Mouse (Mus musculus): Measurements from ENCODE around the gene Cdx4. TPM values are rescaled to one million over a fixed set of nuclear protein-coding genes. Genes with fewer than 3 reads are reported as not detected.

Cdx4 gene
- polyA plus RNA-seq, 1 experiment, result not detected

DNA sequence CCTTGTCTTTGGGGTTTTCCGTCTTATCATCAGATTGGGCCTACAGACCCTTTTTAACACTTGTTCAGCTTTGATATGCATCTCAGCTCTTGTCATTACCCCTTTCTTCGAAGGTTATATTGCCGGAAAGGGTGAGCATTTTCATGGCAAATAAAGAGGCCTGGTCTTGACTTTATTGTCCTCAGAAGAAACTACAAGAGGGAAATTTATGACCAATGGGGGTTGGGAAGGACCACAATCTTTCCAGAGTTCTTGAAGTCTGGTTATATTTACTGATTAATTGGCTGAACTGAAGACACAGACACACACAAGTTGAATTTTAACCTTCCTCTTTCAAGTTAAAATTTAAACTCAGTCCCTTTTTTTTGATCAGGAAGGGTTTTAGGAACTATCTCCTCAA is 4.7 kb downstream of the Cdx4 start:
- TF ChIP-seq CTCF (IDR thresholded peaks at IDR 0.05; ENCODE audit: extremely low read depth, insufficient read depth, low read length) (no peak), POLR2A (IDR thresholded peaks at IDR 0.05; ENCODE audit: extremely low read depth, insufficient read depth, low read length) (no peak)
- Histone ChIP-seq H3K4me1 (ENCODE audit: control insufficient read depth, insufficient read depth, low read length) (no peaks in the 10 kb centered on the region), H3K27ac (ENCODE audit: insufficient read depth, low read length) (no peak overlapping the region), H3K4me3 (ENCODE audit: insufficient read depth, low read length) (no peak overlapping the region)

DNA sequence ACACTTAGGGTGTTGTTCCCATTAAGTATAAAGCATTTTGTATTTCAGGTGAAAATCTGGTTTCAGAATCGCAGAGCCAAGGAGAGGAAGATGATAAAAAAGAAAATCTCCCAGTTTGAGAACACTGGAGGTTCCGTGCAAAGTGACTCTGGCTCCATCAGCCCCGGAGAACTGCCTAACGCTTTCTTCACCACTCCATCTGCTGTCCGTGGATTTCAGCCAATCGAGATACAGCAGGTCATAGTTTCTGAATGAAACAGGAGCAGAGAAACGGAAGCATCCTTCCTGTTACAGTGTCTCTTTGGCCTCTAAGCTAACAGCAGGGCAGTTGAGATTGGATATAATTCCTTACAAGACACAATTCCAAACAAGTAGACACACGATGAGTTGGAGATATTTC is 8.2 kb downstream of the Cdx4 start:
- H3K4me3 ChIP-seq (ENCODE audit: insufficient read depth, low read length), result no peak overlapping the region
- no peak overlapping the region for H3K27ac ChIP-seq (ENCODE audit: insufficient read depth, low read length)
- TF ChIP-seq POLR2A (IDR thresholded peaks at IDR 0.05; ENCODE audit: extremely low read depth, insufficient read depth, low read length) (no peak), CTCF (IDR thresholded peaks at IDR 0.05; ENCODE audit: extremely low read depth, insufficient read depth, low read length) (no peak)
- H3K4me1 ChIP-seq (ENCODE audit: control insufficient read depth, insufficient read depth, low read length), result no peaks in the 10 kb centered on the region

DNA sequence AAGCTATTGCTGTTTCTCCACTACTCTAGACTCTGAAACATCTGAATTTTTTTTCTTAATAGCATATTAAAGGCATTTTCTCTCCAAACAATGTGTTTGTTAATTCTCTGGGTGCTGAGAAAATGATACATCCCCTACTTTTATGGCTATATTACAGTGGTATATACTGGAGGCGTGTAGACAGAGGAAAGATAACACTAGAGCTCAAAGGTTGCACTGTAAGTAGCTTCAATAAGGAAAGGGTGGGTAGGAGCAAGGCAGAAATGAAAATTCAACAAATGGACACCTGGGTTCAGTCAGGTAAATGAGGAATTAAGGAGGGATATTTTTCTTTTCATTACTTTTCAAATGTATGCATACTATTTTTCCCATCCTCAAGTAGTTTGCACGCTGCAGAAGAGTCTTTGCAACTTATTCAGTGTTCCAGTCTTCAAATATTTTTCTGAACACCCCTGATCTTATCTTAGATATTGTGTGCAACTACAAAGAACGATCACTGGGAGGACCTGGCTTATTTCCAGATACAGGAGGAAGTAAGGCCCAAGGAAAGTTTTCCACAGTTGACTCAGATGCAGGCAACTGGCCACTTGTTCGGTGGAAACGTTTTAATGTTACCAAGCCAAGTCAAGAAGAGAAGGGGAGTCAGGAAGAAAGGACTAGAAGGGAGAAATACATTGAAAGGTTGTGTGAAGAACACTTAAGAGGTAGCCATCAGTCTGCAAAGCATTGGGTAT is 10.1 kb downstream of the Cdx4 start:
- H3K4me3 ChIP-seq (ENCODE audit: insufficient read depth, low read length), result no peak overlapping the region
- no peak for TF ChIP-seq POLR2A (IDR thresholded peaks at IDR 0.05; ENCODE audit: extremely low read depth, insufficient read depth, low read length)

DNA sequence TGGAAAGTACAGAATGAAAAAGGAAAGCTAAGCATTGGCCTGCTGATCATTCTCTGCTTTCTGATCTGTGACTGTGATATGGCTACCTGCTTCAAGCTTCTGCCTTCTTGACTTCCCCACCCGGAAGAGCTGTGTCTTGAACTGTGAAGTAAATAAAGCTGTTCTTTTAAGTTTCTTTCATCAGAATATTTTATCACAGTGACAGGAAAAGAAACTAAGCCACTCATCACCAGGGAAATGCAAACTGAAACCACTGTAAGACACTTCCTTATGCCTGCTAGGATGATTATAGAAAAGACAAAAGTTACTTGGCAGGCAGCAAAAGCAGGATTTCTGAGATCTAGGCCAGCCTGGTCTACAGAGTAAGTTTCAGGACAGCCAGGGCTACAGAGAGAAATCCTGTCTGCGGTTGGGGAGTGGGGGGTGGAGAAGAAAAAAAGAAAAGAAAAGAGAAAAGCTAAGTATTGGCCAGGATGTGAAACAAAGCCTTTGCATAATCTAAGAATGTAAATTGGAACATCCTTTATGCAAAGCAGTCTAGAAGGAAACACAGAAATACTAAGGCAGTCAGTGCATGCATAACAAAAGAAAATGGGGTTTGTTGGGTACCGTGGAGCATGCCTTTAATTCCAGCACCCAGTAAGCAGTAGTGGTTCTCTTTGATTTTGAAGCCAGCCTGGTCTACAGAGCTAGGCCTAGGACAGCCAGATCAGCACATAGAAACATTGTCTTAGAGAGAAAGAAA is 20.3 kb downstream of the Cdx4 start:
- Histone ChIP-seq H3K4me1 (ENCODE audit: control insufficient read depth, insufficient read depth, low read length) (no peaks in the 10 kb centered on the region), H3K27ac (ENCODE audit: insufficient read depth, low read length) (no peak overlapping the region), H3K4me3 (ENCODE audit: insufficient read depth, low read length) (no peak overlapping the region)
- no peak for TF ChIP-seq POLR2A (IDR thresholded peaks at IDR 0.05; ENCODE audit: extremely low read depth, insufficient read depth, low read length)
- TF ChIP-seq CTCF (IDR thresholded peaks at IDR 0.05; ENCODE audit: extremely low read depth, insufficient read depth, low read length), result no peak

More for the DNA sequence above, 10.1 kb downstream of the Cdx4 start:
- H3K4me1 ChIP-seq (ENCODE audit: control insufficient read depth, insufficient read depth, low read length), result no peaks in the 10 kb centered on the region
- no peak overlapping the region for H3K27ac ChIP-seq (ENCODE audit: insufficient read depth, low read length)

DNA sequence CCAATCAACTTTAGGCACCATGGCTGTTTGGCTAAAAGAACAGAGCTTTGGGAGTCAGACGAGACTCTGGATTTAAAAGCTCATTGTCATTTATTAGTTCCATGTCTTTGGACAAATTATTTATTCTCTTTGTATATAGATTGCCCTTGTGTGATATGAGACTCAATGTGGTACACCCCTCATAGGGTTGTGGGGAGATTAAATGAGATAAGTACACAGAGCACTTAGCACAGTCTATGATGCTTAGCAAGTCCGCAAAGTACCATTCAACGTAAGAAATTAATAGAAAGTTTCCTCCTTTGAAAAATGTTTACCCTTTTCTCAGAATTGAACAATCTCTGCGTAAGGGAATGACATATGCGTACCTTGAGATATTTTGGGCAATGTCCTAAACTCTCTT is 34.6 kb downstream of the Cdx4 start:
- Histone ChIP-seq H3K27ac (ENCODE audit: insufficient read depth, low read length) (no peak overlapping the region), H3K4me3 (ENCODE audit: insufficient read depth, low read length) (peak overlapping the region; percentile 97; the same call in 1 of the 2 replicates), H3K4me1 (ENCODE audit: control insufficient read depth, insufficient read depth, low read length) (no peaks in the 10 kb centered on the region)
- TF ChIP-seq POLR2A (IDR thresholded peaks at IDR 0.05; ENCODE audit: extremely low read depth, insufficient read depth, low read length), result no peak
- no peak for TF ChIP-seq CTCF (IDR thresholded peaks at IDR 0.05; ENCODE audit: extremely low read depth, insufficient read depth, low read length)

DNA sequence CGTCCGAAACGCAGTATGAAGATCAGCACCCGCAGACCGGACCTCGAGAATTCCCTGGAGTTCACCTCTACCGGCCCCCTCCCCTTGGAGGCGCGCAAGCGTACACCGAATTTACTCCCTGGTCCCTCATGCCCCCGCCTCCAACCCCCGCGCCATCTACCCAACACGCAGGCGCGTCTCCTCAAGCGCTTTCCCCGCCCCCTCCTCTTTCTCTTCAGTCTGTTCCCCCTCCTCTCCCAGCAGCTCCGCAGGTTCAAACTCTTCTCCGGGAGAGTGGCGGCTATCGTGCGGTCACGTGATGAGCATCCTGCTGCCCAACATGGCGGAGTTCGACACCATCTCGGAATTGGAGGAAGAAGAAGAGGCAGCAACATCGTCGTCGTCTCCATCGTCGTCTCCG is 35.1 kb downstream of the Cdx4 start, which contains the start of gene Chic1:
Gene Chic1 (plus strand): TSS at position 190 of the 400 bp plus-strand sequence.
- TF ChIP-seq POLR2A (IDR thresholded peaks at IDR 0.05; ENCODE audit: extremely low read depth, insufficient read depth, low read length) (peak; percentile 53), CTCF (IDR thresholded peaks at IDR 0.05; ENCODE audit: extremely low read depth, insufficient read depth, low read length) (no peak)

DNA sequence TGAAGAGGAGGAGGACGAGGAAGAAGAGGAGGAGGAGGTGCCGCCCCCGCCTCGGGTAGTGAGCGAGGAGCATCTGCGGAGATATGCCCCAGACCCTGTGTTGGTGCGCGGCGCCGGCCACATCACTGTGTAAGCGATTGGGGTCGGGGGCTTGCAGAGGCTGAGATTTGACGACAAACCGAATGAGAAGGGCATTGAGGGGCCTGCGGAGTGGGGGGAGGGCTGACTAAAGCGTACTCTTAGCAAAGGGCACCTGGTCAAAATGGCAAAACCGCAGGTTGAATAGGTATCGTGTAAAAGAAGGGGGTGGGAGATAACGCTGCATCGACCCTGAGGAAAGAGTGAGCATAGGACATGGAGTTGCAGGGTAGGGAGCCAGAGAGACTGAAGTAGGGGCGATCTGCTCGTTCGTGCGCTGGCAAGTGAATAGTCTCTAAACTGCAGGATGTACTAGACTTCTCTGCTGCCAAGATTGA is 35.6 kb downstream of the Cdx4 start:
- Histone ChIP-seq H3K4me1 (ENCODE audit: control insufficient read depth, insufficient read depth, low read length) (no peaks in the 10 kb centered on the region), H3K4me3 (ENCODE audit: insufficient read depth, low read length) (peak overlapping the region; percentile 97), H3K27ac (ENCODE audit: insufficient read depth, low read length) (peak overlapping the region; percentile 78)
- TF ChIP-seq CTCF (IDR thresholded peaks at IDR 0.05; ENCODE audit: extremely low read depth, insufficient read depth, low read length) (no peak), POLR2A (IDR thresholded peaks at IDR 0.05; ENCODE audit: extremely low read depth, insufficient read depth, low read length) (no peak)

More for the DNA sequence above, 35.1 kb downstream of the Cdx4 start, which contains the start of gene Chic1:
- Histone ChIP-seq H3K4me3 (ENCODE audit: insufficient read depth, low read length) (peak within 1 kb of the TSS; percentile 97), H3K4me1 (ENCODE audit: control insufficient read depth, insufficient read depth, low read length) (no peaks in the 10 kb centered on the region), H3K27ac (ENCODE audit: insufficient read depth, low read length) (peak within 1 kb of the TSS; percentile 78)

DNA sequence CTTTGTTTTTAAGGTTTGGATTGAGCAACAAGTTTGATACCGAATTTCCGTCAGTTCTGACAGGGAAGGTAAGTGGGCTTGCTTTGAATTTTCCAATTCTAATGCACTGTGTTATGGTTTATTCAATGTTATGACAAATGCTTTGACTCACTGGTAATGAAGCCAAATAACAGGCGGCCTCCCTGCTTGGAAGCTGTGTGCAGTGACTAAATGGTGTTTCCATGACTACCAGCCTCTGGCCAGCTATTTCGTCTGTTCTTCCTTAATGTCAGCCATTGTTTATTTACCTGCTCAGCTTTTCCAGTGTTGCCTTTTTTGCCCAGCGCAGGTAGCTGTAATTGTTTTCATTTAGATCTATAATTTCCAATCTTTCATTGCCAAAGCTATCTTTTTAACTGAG is 45.0 kb downstream of the Cdx4 start:
- Histone ChIP-seq H3K4me3 (ENCODE audit: insufficient read depth, low read length) (no peak overlapping the region), H3K27ac (ENCODE audit: insufficient read depth, low read length) (no peak overlapping the region), H3K4me1 (ENCODE audit: control insufficient read depth, insufficient read depth, low read length) (no peaks in the 10 kb centered on the region)
- TF ChIP-seq POLR2A (IDR thresholded peaks at IDR 0.05; ENCODE audit: extremely low read depth, insufficient read depth, low read length) (no peak), CTCF (IDR thresholded peaks at IDR 0.05; ENCODE audit: extremely low read depth, insufficient read depth, low read length) (no peak)

DNA sequence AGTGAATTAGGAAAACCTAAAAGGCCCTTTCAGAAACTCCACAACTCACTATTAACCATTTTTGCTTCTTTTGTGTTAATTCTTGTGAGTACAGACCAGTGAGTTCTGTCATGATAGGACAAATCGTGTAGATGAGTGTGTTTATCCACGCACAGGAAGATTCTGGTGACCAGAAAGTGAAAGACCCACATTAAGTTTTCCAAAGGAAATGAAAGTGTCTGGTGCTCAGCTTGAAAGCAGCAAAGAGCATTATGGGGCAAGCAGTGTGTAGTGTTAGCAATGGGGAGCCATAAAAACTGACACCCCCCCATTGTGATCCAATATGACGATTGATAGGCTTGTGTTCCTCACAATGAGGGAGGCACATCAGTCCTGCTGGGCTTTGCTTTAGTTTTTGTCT is 47.5 kb downstream of the Cdx4 start:
- Histone ChIP-seq H3K4me1 (ENCODE audit: control insufficient read depth, insufficient read depth, low read length) (no peaks in the 10 kb centered on the region), H3K27ac (ENCODE audit: insufficient read depth, low read length) (no peak overlapping the region), H3K4me3 (ENCODE audit: insufficient read depth, low read length) (no peak overlapping the region)
- TF ChIP-seq CTCF (IDR thresholded peaks at IDR 0.05; ENCODE audit: extremely low read depth, insufficient read depth, low read length) (no peak), POLR2A (IDR thresholded peaks at IDR 0.05; ENCODE audit: extremely low read depth, insufficient read depth, low read length) (no peak)

Measured in cortical plate, adult 2 months (tissue).